Mouse (Mus musculus) small intestine, adult 2 months (tissue): Measurements from ENCODE around the gene Ltk.

Experiments used
- CTCF ChIP-seq: fragments of 200-500 bp; IDR thresholded peaks from 2 replicates; pipeline ENCODE4 v1.5.1; 2012; ENCODE audit warnings: low read depth, mild to moderate bottlenecking, control low read depth, inconsistent platforms, low read length, moderate library complexity, mixed read lengths; ENCODE audit not compliant: insufficient replicate concordance, insufficient read length; ENCODE audit errors: extremely low read depth
- POLR2A ChIP-seq: fragments of 200-500 bp; IDR thresholded peaks from 2 replicates; pipeline ENCODE4 v1.6.1; 2012; ENCODE audit warnings: low read depth, mild to moderate bottlenecking, control low read depth, inconsistent platforms, low read length, moderate library complexity

GRCm38 (mm10) chr2:119808438-119808837 is 48.2 kb upstream of the Ltk start:
- TF ChIP-seq POLR2A (no peak), CTCF (no peak)
